Mouse (Mus musculus) hindbrain, embryonic 16.5 days (tissue): Measurements from ENCODE around the gene Tanc1. TPM values are rescaled to one million over a fixed set of nuclear protein-coding genes. Genes with fewer than 3 reads are reported as not detected.

Experiments used
- ATAC-seq: fragments of 200-750 bp; cut with Nextera tagmentation; 2 replicates; pipeline ENCODE4 v1.8.0; 2017; ENCODE audit warnings: moderate TSS enrichment, moderate library complexity
- H3K27ac ChIP-seq: fragments of 300-500 bp; sonication (generic); 2 replicates; pipeline ENCODE4 v1.5.1; 2014; ENCODE audit warnings: low read depth, mild to moderate bottlenecking, control low read depth, low read length, moderate library complexity
- H3K27me3 ChIP-seq: fragments of 300-500 bp; sonication (generic); replicated peaks from 2 replicates; pipeline ENCODE4 v1.6.1; 2014; ENCODE audit warnings: low read length; ENCODE audit not compliant: control insufficient read depth, insufficient read depth
- H3K36me3 ChIP-seq: fragments of 300-500 bp; sonication (generic); 2 replicates; pipeline ENCODE4 v1.6.1; 2014; ENCODE audit warnings: mild to moderate bottlenecking, low read length, moderate library complexity, mixed read lengths; ENCODE audit not compliant: control insufficient read depth, insufficient read depth
- H3K4me1 ChIP-seq: fragments of 300-500 bp; sonication (generic); 2 replicates; pipeline ENCODE4 v1.6.1; 2014; ENCODE audit warnings: low read depth, low read length; ENCODE audit not compliant: control insufficient read depth, insufficient read depth
- H3K4me2 ChIP-seq: fragments of 300-500 bp; sonication (generic); 2 replicates; pipeline ENCODE4 v1.6.1; 2014; ENCODE audit warnings: mild to moderate bottlenecking, low read length, control low read depth, moderate library complexity
- H3K4me3 ChIP-seq: fragments of 300-500 bp; sonication (generic); 2 replicates; pipeline ENCODE4 v1.5.1; 2014; ENCODE audit warnings: mild to moderate bottlenecking, low read length, control low read depth, moderate library complexity
- H3K9ac ChIP-seq: fragments of 300-500 bp; sonication (generic); 2 replicates; pipeline ENCODE4 v1.6.1; 2014; ENCODE audit warnings: low read depth, mild to moderate bottlenecking, control low read depth, low read length, moderate library complexity
- H3K9me3 ChIP-seq: fragments of 300-500 bp; sonication (generic); 2 replicates; pipeline ENCODE4 v1.6.1; 2014; ENCODE audit warnings: mild to moderate bottlenecking, low read length, moderate library complexity; ENCODE audit not compliant: control insufficient read depth
- WGBS: fragments of 180-500 bp; shearing (Covaris S2); extraction: QIAGEN DNeasy Blood & Tissue Kit; methylation state at CpG from one replicate; pipeline ENCODE4 v1.1.7; 2014; 5-methylcytosine and 5-hydroxymethylcytosine counted together
- polyA plus RNA-seq: library from polyadenylated mRNA; unstranded; fragments of >200 nt; fragmentation: Nextera tagmentation; extraction: Ambion mirVana; gene quantifications from 2 replicates; pipeline ENCODE4 v1.2.1, GENCODE M21; 2015

Tanc1 gene
- polyA plus RNA-seq, 1 experiment from 2014 or later = 7.4 TPM

- Histone ChIP-seq H3K27ac (no peak overlapping the region), H3K27me3 (no peaks in the 10 kb centered on the region), H3K4me3 (no peak overlapping the region), H3K9me3 (no peaks in the 10 kb centered on the region), H3K4me2 (no peak overlapping the region), H3K9ac (no peak overlapping the region), H3K36me3 (no peaks in the 10 kb centered on the region), H3K4me1 (no peaks in the 10 kb centered on the region)
- ATAC-seq = no peak
- 90% methylated on average over 4 of the region's 4 CpGs for WGBS
Observed at GRCm38 (mm10) chr2:59760731-59761130, 148.9 kb downstream of the Tanc1 start.

GRCm38 (mm10) chr2:59761183-59761582 is 149.3 kb downstream of the Tanc1 start:
- no peaks in the 10 kb centered on the region for H3K36me3 ChIP-seq
- 49% methylated on average over 12 of the region's 12 CpGs for WGBS
- no peak overlapping the region for H3K9ac ChIP-seq
- ATAC-seq = no peak
- no peak overlapping the region for H3K4me2 ChIP-seq
- no peaks in the 10 kb centered on the region for H3K27me3 ChIP-seq
- no peaks in the 10 kb centered on the region for H3K9me3 ChIP-seq
- H3K4me3 ChIP-seq = no peak overlapping the region
- H3K4me1 ChIP-seq = no peaks in the 10 kb centered on the region
- no peak overlapping the region for H3K27ac ChIP-seq

GRCm38 (mm10) chr2:59762277-59762676 is 150.4 kb downstream of the Tanc1 start:
- H3K9ac ChIP-seq = no peak overlapping the region
- H3K27me3 ChIP-seq = no peaks in the 10 kb centered on the region
- no peaks in the 10 kb centered on the region for H3K9me3 ChIP-seq
- WGBS = 85% methylated on average over 5 of the region's 5 CpGs
- no peak overlapping the region for H3K4me3 ChIP-seq
- ATAC-seq = no peak
- no peak overlapping the region for H3K27ac ChIP-seq
- no peak overlapping the region for H3K4me2 ChIP-seq
- no peaks in the 10 kb centered on the region for H3K4me1 ChIP-seq
- no peaks in the 10 kb centered on the region for H3K36me3 ChIP-seq

GRCm38 (mm10) chr2:59765671-59766070 is 153.8 kb downstream of the Tanc1 start:
- Histone ChIP-seq H3K27me3 (no peaks in the 10 kb centered on the region), H3K36me3 (no peaks in the 10 kb centered on the region), H3K4me2 (no peak overlapping the region), H3K27ac (no peak overlapping the region), H3K9ac (no peak overlapping the region), H3K9me3 (no peaks in the 10 kb centered on the region), H3K4me3 (no peak overlapping the region), H3K4me1 (peaks cover 4% of the 10 kb centered on the region)
- ATAC-seq = no peak
- WGBS = 64% methylated on average over 10 of the region's 10 CpGs

- no peaks in the 10 kb centered on the region for H3K9me3 ChIP-seq
- H3K9ac ChIP-seq = no peak overlapping the region
- H3K27me3 ChIP-seq = no peaks in the 10 kb centered on the region
- no peak overlapping the region for H3K4me2 ChIP-seq
- H3K36me3 ChIP-seq = no peaks in the 10 kb centered on the region
- H3K4me1 ChIP-seq = peaks cover 16% of the 10 kb centered on the region
- WGBS = 88% methylated on average over 4 of the region's 4 CpGs
- no peak for ATAC-seq
- H3K4me3 ChIP-seq = no peak overlapping the region
- H3K27ac ChIP-seq = no peak overlapping the region
Observed at GRCm38 (mm10) chr2:59767893-59768292, 156.1 kb downstream of the Tanc1 start.

GRCm38 (mm10) chr2:59768661-59769384 is 157.0 kb downstream of the Tanc1 start:
- no peaks in the 10 kb centered on the region for H3K9me3 ChIP-seq
- WGBS = 86% methylated on average over 13 of the region's 13 CpGs
- H3K4me3 ChIP-seq = no peak overlapping the region
- peaks cover 16% of the 10 kb centered on the region for H3K4me1 ChIP-seq
- H3K4me2 ChIP-seq = no peak overlapping the region
- H3K36me3 ChIP-seq = no peaks in the 10 kb centered on the region
- no peak overlapping the region for H3K9ac ChIP-seq
- no peak for ATAC-seq
- H3K27me3 ChIP-seq = no peaks in the 10 kb centered on the region
- no peak overlapping the region for H3K27ac ChIP-seq

- no peak overlapping the region for H3K4me2 ChIP-seq
- no peak for ATAC-seq
- no peaks in the 10 kb centered on the region for H3K27me3 ChIP-seq
- no peak overlapping the region for H3K9ac ChIP-seq
- peaks cover 16% of the 10 kb centered on the region for H3K4me1 ChIP-seq
- no peak overlapping the region for H3K27ac ChIP-seq
- H3K4me3 ChIP-seq = no peak overlapping the region
- 90% methylated on average over 3 of the region's 3 CpGs for WGBS
- no peaks in the 10 kb centered on the region for H3K36me3 ChIP-seq
- H3K9me3 ChIP-seq = no peaks in the 10 kb centered on the region
Observed at GRCm38 (mm10) chr2:59769385-59769735, 157.5 kb downstream of the Tanc1 start.

- peaks cover 16% of the 10 kb centered on the region for H3K4me1 ChIP-seq
- 64% methylated on average over 8 of the region's 8 CpGs for WGBS
- H3K9ac ChIP-seq = peak overlapping the region; percentile 37
- H3K27ac ChIP-seq = 0 out of 2 replicates have a peak overlapping the region, but pooled peaks have one; percentile 29
- H3K36me3 ChIP-seq = no peaks in the 10 kb centered on the region
- ATAC-seq = no peak
- H3K4me2 ChIP-seq = no peak overlapping the region
- H3K9me3 ChIP-seq = no peaks in the 10 kb centered on the region
- H3K4me3 ChIP-seq = no peak overlapping the region
- no peaks in the 10 kb centered on the region for H3K27me3 ChIP-seq
Observed at GRCm38 (mm10) chr2:59771708-59772107, 159.9 kb downstream of the Tanc1 start.

GRCm38 (mm10) chr2:59772261-59772683 is 160.4 kb downstream of the Tanc1 start:
- no peaks in the 10 kb centered on the region for H3K36me3 ChIP-seq
- peaks cover 16% of the 10 kb centered on the region for H3K4me1 ChIP-seq
- no peaks in the 10 kb centered on the region for H3K27me3 ChIP-seq
- ATAC-seq = peak; percentile 86
- WGBS = 30% methylated on average over 12 of the region's 12 CpGs
- H3K4me2 ChIP-seq = peak overlapping the region; percentile 14; the same call in 1 of the 2 replicates
- H3K9me3 ChIP-seq = no peaks in the 10 kb centered on the region
- peak overlapping the region; percentile 30 for H3K27ac ChIP-seq
- no peak overlapping the region for H3K4me3 ChIP-seq
- 0 out of 2 replicates have a peak overlapping the region, but pooled peaks have one; percentile 33 for H3K9ac ChIP-seq
